Mouse (Mus musculus) brown adipose tissue, adult 24 weeks (tissue): ENCODE data around the gene Gdi2. TPM values are rescaled to one million over a fixed set of nuclear protein-coding genes. Genes with fewer than 3 reads are reported as not detected.

Source experiments
- H3K27ac ChIP-seq: fragments of 200-500 bp; replicated peaks from 2 replicates; pipeline ENCODE4 v1.5.1; 2012; ENCODE audit warnings: low read depth, mild to moderate bottlenecking, low read length
- H3K4me1 ChIP-seq: fragments of 200-500 bp; 2 replicates; pipeline ENCODE4 v1.6.1; 2012; ENCODE audit warnings: low read length, mixed read lengths; ENCODE audit not compliant: control insufficient read depth, insufficient read depth, insufficient read length
- H3K4me3 ChIP-seq: fragments of 200-500 bp; 2 replicates; pipeline ENCODE4 v1.5.1; 2012; ENCODE audit warnings: low read depth, mild to moderate bottlenecking, low read length, moderate library complexity; ENCODE audit not compliant: insufficient read depth
- polyA plus RNA-seq: library from polyadenylated mRNA; stranded (reverse); fragments of >200 nt; gene quantifications from 2 replicates; pipeline ENCODE4 v1.2.4, GENCODE M21; 2012; ENCODE audit not compliant: missing spikeins, insufficient read depth, insufficient read length

Gene Gdi2
- polyA plus RNA-seq, 1 experiment, result 477 TPM

DNA sequence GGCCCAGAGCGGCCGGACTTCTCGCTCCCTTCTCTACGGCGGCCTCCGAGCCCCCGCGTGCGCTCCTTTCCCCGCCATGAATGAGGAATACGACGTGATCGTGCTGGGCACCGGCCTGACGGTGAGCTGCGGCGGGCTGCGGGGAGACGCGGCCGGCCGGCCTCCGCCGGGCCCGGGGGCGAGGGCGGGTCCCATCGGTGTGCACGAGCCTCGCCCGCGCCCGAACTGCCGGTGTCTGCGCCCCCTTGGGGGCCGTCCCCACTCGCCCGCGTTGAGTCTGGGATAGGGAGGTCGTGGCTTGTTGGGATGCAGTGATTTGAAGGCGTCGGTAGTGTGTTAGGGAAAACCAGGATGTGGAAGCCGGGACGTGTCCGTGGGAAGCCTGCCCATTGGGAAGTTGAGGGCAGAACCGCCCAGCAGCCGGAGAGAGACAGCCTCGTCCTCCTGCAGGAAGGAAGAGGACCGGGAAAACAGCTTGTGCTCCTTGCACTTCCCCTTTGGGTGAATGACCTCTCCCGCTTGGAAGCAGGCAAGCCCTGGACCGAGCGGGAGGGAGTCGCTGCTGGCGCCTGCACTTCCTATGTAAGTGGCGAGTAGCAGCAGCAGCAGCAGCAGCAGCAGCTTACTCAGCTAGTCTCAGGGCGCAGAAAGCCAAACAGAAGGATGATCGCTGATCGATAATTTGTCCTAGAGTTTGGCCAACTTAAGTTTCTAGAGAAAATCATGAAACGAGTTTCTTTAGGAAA is 533 bp downstream of the Gdi2 start:
- H3K27ac ChIP-seq, result peak overlapping the region; percentile 96
- H3K4me1 ChIP-seq, result peaks cover 10% of the 10 kb centered on the region; the same call in 1 of the 2 replicates
- H3K4me3 ChIP-seq, result peak overlapping the region; percentile 92

GRCm38 (mm10) chr13:3538969-3539562 is 1.2 kb downstream of the Gdi2 start:
- Histone ChIP-seq H3K4me3 (peak overlapping the region; percentile 92), H3K27ac (peak overlapping the region; percentile 96), H3K4me1 (peaks cover 10% of the 10 kb centered on the region; the same call in 1 of the 2 replicates)

DNA sequence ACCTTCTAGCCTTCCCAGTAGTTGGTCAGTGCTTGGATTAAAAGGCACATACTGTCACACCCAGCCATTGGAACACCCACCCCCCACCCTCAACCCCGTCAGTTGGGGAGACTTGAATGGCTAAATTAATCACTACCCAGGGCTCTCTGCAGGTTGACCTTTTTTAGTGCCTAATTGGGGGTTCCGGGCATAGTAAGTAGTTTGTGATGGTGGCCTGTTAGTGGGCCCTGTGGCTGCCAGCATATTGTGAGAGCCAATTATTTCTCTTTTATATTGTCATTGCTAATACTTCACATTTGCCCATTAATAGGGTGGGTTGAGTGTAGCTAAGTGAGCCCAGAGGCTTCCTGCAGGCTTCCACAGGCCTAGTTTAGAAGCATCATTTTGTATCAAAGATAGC is 2.3 kb downstream of the Gdi2 start:
- H3K4me3 ChIP-seq, result no peak overlapping the region
- peaks cover 12% of the 10 kb centered on the region; the same call in 1 of the 2 replicates for H3K4me1 ChIP-seq
- H3K27ac ChIP-seq, result no peak overlapping the region

DNA sequence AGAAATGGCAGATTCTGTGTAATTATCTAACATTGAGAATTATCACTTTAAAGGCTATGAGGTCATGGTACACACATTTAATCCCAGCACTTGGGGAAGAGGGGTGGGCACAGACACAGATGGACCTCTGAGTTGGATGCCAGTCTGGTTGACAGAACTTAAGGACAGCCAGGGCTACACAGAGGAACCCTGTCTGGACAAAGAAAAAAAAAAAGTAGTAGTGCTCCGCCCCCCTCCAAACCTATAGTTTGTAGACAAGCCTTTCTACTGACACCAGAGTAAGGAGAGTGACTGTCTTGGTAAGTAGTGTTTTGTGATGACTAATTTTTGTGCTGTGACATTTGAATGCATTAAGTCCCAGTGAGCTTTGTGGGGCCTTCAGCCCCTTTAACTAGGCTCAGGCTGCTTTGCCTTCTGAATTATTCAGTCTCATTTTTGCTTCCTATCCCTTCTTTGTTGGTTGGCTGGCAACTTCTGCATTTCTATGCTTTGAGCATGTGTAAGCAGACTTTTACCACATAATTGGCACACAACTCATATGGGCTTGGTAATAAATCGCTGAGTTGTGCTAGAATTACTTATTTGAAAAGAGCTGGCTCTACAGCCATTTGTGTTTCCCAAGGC is 3.4 kb downstream of the Gdi2 start:
- peaks cover 18% of the 10 kb centered on the region; the same call in 1 of the 2 replicates for H3K4me1 ChIP-seq

DNA sequence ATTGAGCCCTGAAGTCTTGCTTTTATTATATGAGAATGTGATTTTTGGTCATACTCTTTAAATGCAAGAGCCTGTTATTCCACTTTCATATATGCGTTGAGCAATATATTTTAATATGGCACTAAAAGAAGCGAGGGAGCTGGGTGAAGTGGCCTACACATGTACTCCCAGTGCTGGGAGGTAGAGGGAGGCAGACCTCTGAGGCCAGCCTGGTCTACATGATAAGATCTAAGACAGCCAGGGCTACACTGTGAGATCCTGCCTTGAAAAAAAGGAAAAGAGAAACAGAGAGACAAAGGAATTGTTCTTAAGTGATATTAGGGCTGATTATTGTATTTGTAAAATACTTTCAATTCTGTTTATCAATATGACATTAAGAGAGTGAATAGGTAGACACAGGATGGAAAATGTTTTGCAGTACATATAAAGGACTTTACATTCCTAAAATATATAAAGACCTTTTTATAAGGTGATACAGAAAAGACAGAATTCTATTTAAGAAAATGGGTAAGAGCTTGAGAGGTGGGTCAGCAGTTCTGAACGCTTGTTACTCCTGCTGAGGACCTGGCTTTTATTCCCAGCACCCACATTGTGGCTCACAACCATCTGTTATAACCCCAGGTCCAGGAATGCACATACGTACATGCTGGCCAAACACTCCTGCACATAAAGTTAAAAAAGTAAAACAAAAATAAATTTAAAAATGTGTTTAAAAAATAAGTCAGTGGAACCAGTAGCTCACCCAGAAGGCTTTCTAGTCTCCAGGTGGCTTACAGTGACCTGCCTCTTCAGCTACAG is 6.4 kb downstream of the Gdi2 start:
- Histone ChIP-seq H3K27ac (no peak overlapping the region), H3K4me1 (peaks cover 24% of the 10 kb centered on the region; the same call in 1 of the 2 replicates), H3K4me3 (no peak overlapping the region)

More for the DNA sequence above, 3.4 kb downstream of the Gdi2 start:
- H3K27ac ChIP-seq, result 0 out of 2 replicates have a peak overlapping the region, but pooled peaks have one; percentile 14
- no peak overlapping the region for H3K4me3 ChIP-seq

DNA sequence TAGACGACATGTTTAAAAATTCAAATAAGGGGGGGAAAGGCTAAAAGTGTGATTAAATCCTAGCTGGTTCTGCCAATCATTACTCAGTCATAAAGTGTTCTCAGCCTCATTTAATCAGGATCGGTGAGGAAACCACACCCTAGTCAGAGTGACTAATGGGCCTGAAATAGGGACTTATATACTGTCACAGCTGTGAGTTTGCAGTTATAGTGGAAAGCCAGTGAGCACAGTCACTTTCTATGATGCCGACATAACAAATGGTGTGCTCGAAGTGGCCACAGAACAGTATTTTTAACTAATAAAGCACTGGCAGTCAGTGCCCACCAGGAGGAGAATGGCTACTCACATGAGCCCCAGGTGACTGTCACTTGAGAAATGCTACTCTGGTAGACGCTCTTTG is 7.1 kb downstream of the Gdi2 start:
- Histone ChIP-seq H3K4me3 (no peak overlapping the region), H3K27ac (peak overlapping the region; percentile 39), H3K4me1 (peaks cover 24% of the 10 kb centered on the region; the same call in 1 of the 2 replicates)

- H3K27ac ChIP-seq, result no peak overlapping the region
- H3K4me1 ChIP-seq, result peaks cover 14% of the 10 kb centered on the region; the same call in 1 of the 2 replicates
- H3K4me3 ChIP-seq, result no peak overlapping the region
Observed at GRCm38 (mm10) chr13:3547410-3547809, 9.5 kb downstream of the Gdi2 start.

DNA sequence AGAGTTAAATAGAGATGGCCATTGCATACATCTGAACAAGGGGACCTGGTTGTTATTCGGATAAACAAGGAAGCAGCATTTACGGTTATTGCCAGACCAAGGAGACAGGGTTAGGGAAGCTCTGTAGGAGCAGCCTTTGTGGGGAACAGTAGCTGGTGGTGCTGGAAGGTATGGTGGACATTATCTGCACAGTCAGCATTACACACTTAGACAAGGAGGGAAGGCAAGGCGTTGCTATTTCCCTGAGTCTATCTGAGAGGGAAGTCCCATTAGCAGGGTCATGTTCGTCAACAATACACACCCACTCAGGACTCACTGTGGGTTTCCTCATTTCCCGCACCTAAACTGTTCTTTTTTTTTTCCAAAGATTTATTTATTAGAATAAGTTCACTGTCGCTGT is 10.0 kb downstream of the Gdi2 start:
- H3K4me1 ChIP-seq, result peaks cover 14% of the 10 kb centered on the region; the same call in 1 of the 2 replicates
- no peak overlapping the region for H3K4me3 ChIP-seq
- no peak overlapping the region for H3K27ac ChIP-seq

DNA sequence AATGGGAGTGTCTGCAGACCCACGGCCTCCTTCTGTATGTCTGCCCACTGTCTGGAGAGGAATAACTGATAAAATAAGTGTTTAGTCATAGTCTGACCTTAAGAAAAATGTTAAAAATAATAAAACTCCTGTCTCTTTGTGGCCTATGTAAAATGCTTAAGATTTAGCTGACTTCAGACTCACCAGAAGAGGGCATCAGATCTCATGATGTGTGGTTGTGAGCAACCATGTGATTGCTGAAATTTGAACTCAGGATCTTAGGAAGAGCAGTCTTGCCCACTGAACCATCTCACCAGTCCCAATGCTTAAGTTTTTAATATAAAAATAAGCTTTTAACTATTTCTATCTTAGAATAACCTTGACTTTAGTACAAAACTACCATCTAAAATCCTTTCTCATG is 25.3 kb downstream of the Gdi2 start:
- Histone ChIP-seq H3K4me1 (no peaks in the 10 kb centered on the region), H3K27ac (no peak overlapping the region), H3K4me3 (no peak overlapping the region)

DNA sequence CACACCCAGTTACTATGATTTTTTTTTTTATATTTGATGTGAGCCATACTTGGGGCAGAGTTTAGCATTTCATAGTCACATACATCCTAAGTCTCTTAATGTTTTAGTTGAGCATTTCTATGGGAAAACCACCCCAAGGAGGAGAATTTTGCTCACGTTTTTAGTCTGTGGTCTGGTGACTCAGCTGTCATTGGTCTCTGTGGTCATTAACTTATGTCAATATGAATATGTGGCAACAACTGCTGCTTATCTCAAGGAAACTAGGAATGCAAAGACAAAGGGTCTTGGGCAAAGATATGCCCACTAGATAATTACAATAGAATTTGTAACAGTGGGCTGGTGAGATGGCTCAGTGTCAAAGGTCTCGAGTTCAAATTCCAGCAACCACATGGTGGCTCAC is 26.1 kb downstream of the Gdi2 start:
- H3K4me1 ChIP-seq, result no peaks in the 10 kb centered on the region
- H3K4me3 ChIP-seq, result no peak overlapping the region
- H3K27ac ChIP-seq, result no peak overlapping the region

DNA sequence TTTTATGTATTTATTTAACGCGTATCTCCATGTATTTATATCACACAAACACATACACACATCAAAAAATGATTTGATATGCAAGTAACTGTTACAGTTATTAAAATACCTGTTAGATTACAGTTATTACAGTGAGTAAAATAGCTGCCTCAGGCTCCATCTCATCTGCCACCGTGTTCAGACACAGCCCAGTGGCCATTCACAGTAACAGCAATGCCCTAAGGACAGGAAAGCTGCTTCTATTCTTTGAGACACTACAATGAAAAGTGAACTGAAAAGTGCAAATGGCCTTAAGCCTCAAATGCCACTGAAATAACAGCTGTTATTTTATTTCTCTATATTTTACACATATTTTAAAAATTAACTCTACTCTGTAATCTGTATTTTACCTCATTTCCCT is 52.9 kb downstream of the Gdi2 start:
- no peak overlapping the region for H3K4me3 ChIP-seq
- no peak overlapping the region for H3K27ac ChIP-seq

DNA sequence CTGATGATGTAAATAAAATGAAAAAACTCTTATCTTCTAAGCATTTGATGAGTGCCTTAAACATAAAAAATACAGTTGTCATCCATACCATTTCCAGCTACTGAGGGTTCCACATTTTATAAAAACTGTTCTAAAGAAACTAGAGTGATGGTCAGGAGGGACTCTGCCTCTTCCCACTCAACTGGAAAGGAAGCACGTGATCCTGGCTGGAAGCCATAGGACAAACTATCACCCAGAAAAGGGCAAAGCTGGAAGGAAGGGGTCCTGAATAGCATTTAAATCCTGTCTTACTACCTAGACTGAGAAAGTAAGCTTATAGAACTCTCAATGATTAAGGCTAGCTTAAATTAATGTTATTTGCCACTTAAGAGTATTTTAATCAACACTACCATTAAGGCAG is 56.4 kb downstream of the Gdi2 start:
- Histone ChIP-seq H3K4me3 (no peak overlapping the region), H3K4me1 (no peaks in the 10 kb centered on the region), H3K27ac (no peak overlapping the region)

More for the DNA sequence above, 52.9 kb downstream of the Gdi2 start:
- H3K4me1 ChIP-seq, result no peaks in the 10 kb centered on the region

GRCm38 (mm10) chr13:3596232-3596631 is 58.4 kb downstream of the Gdi2 start:
- Histone ChIP-seq H3K4me1 (no peaks in the 10 kb centered on the region), H3K4me3 (no peak overlapping the region), H3K27ac (no peak overlapping the region)

DNA sequence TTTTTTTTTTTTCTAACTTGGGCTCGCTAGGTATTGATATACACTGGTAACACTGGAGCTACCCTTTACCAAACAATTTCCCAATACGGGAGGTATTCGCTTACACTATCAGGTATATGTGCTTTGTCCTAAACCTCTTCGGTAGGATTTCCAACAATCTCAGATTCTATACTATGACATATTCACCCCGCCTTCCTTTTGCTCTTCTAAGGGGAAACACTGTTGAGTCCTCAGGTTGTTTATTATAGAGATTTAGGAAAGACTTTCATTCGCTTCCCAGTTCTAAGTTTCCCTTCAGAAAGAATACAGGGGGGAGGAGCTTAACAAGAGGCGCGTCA is 71.9 kb downstream of the Gdi2 start:
- Histone ChIP-seq H3K4me3 (peak overlapping the region; percentile 91), H3K4me1 (no peaks in the 10 kb centered on the region), H3K27ac (no peak overlapping the region)
